Mouse (Mus musculus) ES-Bruce4 (cell line): ENCODE measurements around the gene Cenpb.

Experiments used
- CTCF ChIP-seq: IDR thresholded peaks from one replicate; pipeline ENCODE4 v1.8.1; 2011; ENCODE audit warnings: low read depth, low read length
- EP300 ChIP-seq: IDR thresholded peaks from 2 replicates; pipeline ENCODE4 v1.6.1; 2011; ENCODE audit warnings: low read depth, low read length; ENCODE audit not compliant: insufficient read depth

DNA sequence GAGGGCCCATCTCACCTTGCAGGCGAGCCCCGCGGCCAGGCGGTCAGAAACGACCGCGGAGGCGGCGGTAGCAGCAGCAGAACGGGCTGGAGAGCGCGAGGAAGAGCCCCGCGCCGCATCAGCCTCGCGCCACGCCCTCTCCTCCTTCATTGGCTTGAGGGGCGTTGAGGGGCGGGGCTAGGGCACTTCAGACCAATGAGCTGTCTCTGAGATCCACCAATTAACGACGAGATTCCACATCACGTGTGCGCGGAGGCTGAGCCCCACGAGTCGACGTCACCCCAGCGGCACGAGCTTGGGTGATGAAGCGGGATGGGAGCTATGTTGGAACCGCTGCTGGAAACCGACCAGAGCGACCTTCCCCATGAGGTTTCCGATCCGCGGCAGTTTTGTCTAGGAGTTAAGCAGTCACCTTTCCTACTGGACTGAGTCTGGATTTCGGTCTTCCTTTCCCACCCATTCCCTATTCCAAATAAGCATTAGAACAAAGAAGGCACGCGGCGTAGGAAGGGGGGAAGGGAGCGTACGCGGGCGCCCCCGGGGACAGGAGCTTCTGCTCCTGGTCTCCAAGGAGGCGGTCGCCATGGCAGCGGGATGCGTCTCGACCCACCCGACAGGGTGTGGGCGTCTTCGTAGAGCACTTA lies 19.8 kb downstream of the Cenpb start, which contains the start of gene 1700037H04Rik:
- TF ChIP-seq CTCF (no peak), EP300 (peak; percentile 45; the same call in 1 of the 2 replicates)
